Mouse (Mus musculus) gastrocnemius, adult 2 months (tissue): ENCODE data around the gene Spin1. TPM values are rescaled to one million over a fixed set of nuclear protein-coding genes. Genes with fewer than 3 reads are reported as not detected.
"Not testable (repeated sequence)": the region's sequence is repeated elsewhere in the genome, so short reads cannot be mapped to it uniquely, and the experiment has no call there.

Experiments used
- DNase-seq: peaks from one replicate; pipeline ENCODE4 v3.0.0; 2022
- H3K27ac ChIP-seq: fragments of 200-600 bp; 2 replicates; pipeline ENCODE4 v1.8.1; 2022; ENCODE audit warnings: mild to moderate bottlenecking
- H3K4me3 ChIP-seq: fragments of 200-600 bp; 2 replicates; pipeline ENCODE4 v1.8.1; 2022; ENCODE audit warnings: mild to moderate bottlenecking, moderate library complexity
- CTCF ChIP-seq: fragments of 200-600 bp; IDR thresholded peaks from 2 replicates; pipeline ENCODE4 v1.8.1; 2022; ENCODE audit warnings: antibody characterized with exemption, mild to moderate bottlenecking, moderate library complexity
- intact Hi-C: fragments of 180-260 bp; cut with DNase I; formaldehyde crosslinking; loops from one replicate; pipeline ENCODE4 v1.15.1; 2025
- long read RNA-seq, 2 experiments: library from polyadenylated mRNA; stranded (forward); transcript quantifications; one replicate each; pipeline ENCODE4 v2.0.0; 2021
- total RNA-seq, 2 experiments: library from RNA; stranded (reverse); gene quantifications; 2 replicates each; pipeline ENCODE4 v1.2.3; 2021

Gene Spin1
- 10 to 100 TPM; 15.0 to 16.2 TPM for total RNA-seq
- long read RNA-seq, experiment 1, full-length matches to known transcripts: 22 of 30 reads
- long read RNA-seq, experiment 1, partial matches to known transcripts: 1 of 30 reads
- long read RNA-seq, experiment 1, other reads (novel, unspliced or antisense): 7 of 30 reads
- long read RNA-seq, experiment 2, full-length matches to known transcripts: 10 of 16 reads
- long read RNA-seq, experiment 2, partial matches to known transcripts: 2 of 16 reads
- long read RNA-seq, experiment 2, other reads (novel, unspliced or antisense): 4 of 16 reads

GRCm38 (mm10) chr13:51100233-51101015 is at the start of gene Spin1:
TSS of gene Spin1 (plus strand) at chr13:51100880.
- intact Hi-C loops: loop anchor here (5.0 kb wide), 1 partner anchor 317 kb away; no protein-coding TSS in a partner anchor
- Histone ChIP-seq H3K27ac (peak within 1 kb of the TSS; percentile 95), H3K4me3 (peak within 1 kb of the TSS; percentile 96)
- TF ChIP-seq CTCF: no peak
- peak; percentile 90 for DNase-seq

GRCm38 (mm10) chr13:51051016-51051415 is 49.7 kb upstream of the Spin1 start:
- no peak overlapping the region for H3K27ac ChIP-seq
- no peak for DNase-seq
- no peak for TF ChIP-seq CTCF
- intact Hi-C loops: no loop called here
- no peak overlapping the region for H3K4me3 ChIP-seq

- DNase-seq: no peak
- TF ChIP-seq CTCF: no peak
- intact Hi-C loops: no loop called here
- Histone ChIP-seq H3K27ac (no peak overlapping the region), H3K4me3 (no peak overlapping the region)
Observed at GRCm38 (mm10) chr13:51052408-51052807, 48.3 kb upstream of the Spin1 start.

- DNase-seq: no peak
- no peak overlapping the region for H3K27ac ChIP-seq
- TF ChIP-seq CTCF: no peak
- H3K4me3 ChIP-seq: no peak overlapping the region
- intact Hi-C loops: no loop called here
Observed at GRCm38 (mm10) chr13:51063024-51063423, 37.7 kb upstream of the Spin1 start.

GRCm38 (mm10) chr13:51063721-51064120 is 37.0 kb upstream of the Spin1 start:
- TF ChIP-seq CTCF: no peak
- Histone ChIP-seq H3K4me3 (no peak overlapping the region), H3K27ac (no peak overlapping the region)
- intact Hi-C loops: no loop called here
- no peak for DNase-seq

- H3K4me3 ChIP-seq: no peak overlapping the region
- intact Hi-C loops: no loop called here
- H3K27ac ChIP-seq: no peak overlapping the region
- TF ChIP-seq CTCF: no peak
- DNase-seq: no peak
Observed at GRCm38 (mm10) chr13:51064429-51064828, 36.3 kb upstream of the Spin1 start.

GRCm38 (mm10) chr13:51071063-51071680 is 29.5 kb upstream of the Spin1 start:
- peak; percentile 26 for DNase-seq
- H3K4me3 ChIP-seq: no peak overlapping the region
- no peak for TF ChIP-seq CTCF
- peak overlapping the region; percentile 31; the same call in 1 of the 2 replicates for H3K27ac ChIP-seq
- intact Hi-C loops: no loop called here

- Histone ChIP-seq H3K4me3 (no peak overlapping the region), H3K27ac (peak overlapping the region; percentile 31)
- no peak for TF ChIP-seq CTCF
- intact Hi-C loops: no loop called here
- no peak for DNase-seq
Observed at GRCm38 (mm10) chr13:51071763-51072276, 28.9 kb upstream of the Spin1 start.

- H3K4me3 ChIP-seq: no peak overlapping the region
- no peak for DNase-seq
- no peak overlapping the region for H3K27ac ChIP-seq
- intact Hi-C loops: no loop called here
- no peak for TF ChIP-seq CTCF
Observed at GRCm38 (mm10) chr13:51072917-51073843, 27.5 kb upstream of the Spin1 start.

GRCm38 (mm10) chr13:51074081-51074680 is 26.5 kb upstream of the Spin1 start:
- Histone ChIP-seq H3K4me3 (no peak overlapping the region), H3K27ac (no peak overlapping the region)
- no peak for TF ChIP-seq CTCF
- intact Hi-C loops: no loop called here
- no peak for DNase-seq

GRCm38 (mm10) chr13:51076191-51076590 is 24.5 kb upstream of the Spin1 start:
- H3K4me3 ChIP-seq, H3K27ac ChIP-seq, DNase-seq, intact Hi-C loops: not testable (repeated sequence)

GRCm38 (mm10) chr13:51078586-51078985 is 22.1 kb upstream of the Spin1 start:
- intact Hi-C loops, H3K4me3 ChIP-seq, H3K27ac ChIP-seq, DNase-seq: not testable (repeated sequence)
